Mouse (Mus musculus): ENCODE data around the gene Slc28a3. TPM values are rescaled to one million over a fixed set of nuclear protein-coding genes. Genes with fewer than 3 reads are reported as not detected.

Gene Slc28a3
- polyA plus RNA-seq, 1 experiment from 2014 or later, result 0.10 TPM

GRCm38 (mm10) chr13:58560497-58561138 is 50.1 kb downstream of the Slc28a3 start:
- Histone ChIP-seq H3K4me3 (replicated peaks) (no peak overlapping the region), H3K36me3 (no peaks in the 10 kb centered on the region), H3K27me3 (no peaks in the 10 kb centered on the region), H3K9ac (replicated peaks) (no peak overlapping the region), H3K9me3 (no peaks in the 10 kb centered on the region), H3K4me1 (replicated peaks) (0 out of 2 replicates have a peak, but pooled peaks cover 2% of the 10 kb centered on the region), H3K27ac (no peak overlapping the region), H3K4me2 (no peak overlapping the region)
- no peak for ATAC-seq (ENCODE audit: insufficient number of reproducible peaks, insufficient read depth, low FRiP score, low TSS enrichment, low read depth)
- WGBS, result 82% methylated on average over 15 of the region's 15 CpGs

GRCm38 (mm10) chr13:58558216-58558615 is 52.5 kb downstream of the Slc28a3 start:
- Histone ChIP-seq H3K9ac (replicated peaks) (no peak overlapping the region), H3K36me3 (no peaks in the 10 kb centered on the region), H3K9me3 (no peaks in the 10 kb centered on the region), H3K4me3 (replicated peaks) (no peak overlapping the region), H3K27me3 (no peaks in the 10 kb centered on the region), H3K4me1 (replicated peaks) (0 out of 2 replicates have a peak, but pooled peaks cover 5% of the 10 kb centered on the region), H3K4me2 (no peak overlapping the region), H3K27ac (no peak overlapping the region)
- ATAC-seq (ENCODE audit: insufficient number of reproducible peaks, insufficient read depth, low FRiP score, low TSS enrichment, low read depth), result no peak
- 76% methylated on average over 12 of the region's 12 CpGs for WGBS

- H3K4me2 ChIP-seq, result no peak overlapping the region
- H3K4me1 ChIP-seq (replicated peaks), result 0 out of 2 replicates have a peak, but pooled peaks cover 5% of the 10 kb centered on the region
- H3K9me3 ChIP-seq, result no peaks in the 10 kb centered on the region
- ATAC-seq (ENCODE audit: insufficient number of reproducible peaks, insufficient read depth, low FRiP score, low TSS enrichment, low read depth), result no peak
- H3K4me3 ChIP-seq (replicated peaks), result no peak overlapping the region
- H3K27me3 ChIP-seq, result no peaks in the 10 kb centered on the region
- no peaks in the 10 kb centered on the region for H3K36me3 ChIP-seq
- H3K9ac ChIP-seq (replicated peaks), result no peak overlapping the region
- WGBS, result 77% methylated on average over 1 of the region's 1 CpGs
- H3K27ac ChIP-seq, result no peak overlapping the region
These were observed 54.7 kb downstream of the Slc28a3 start for GRCm38 (mm10) chr13:58556018-58556417.

GRCm38 (mm10) chr13:58555561-58555960 is 55.1 kb downstream of the Slc28a3 start:
- Histone ChIP-seq H3K4me1 (replicated peaks) (0 out of 2 replicates have a peak, but pooled peaks cover 5% of the 10 kb centered on the region), H3K9ac (replicated peaks) (no peak overlapping the region), H3K27ac (no peak overlapping the region), H3K27me3 (no peaks in the 10 kb centered on the region), H3K4me2 (no peak overlapping the region), H3K4me3 (replicated peaks) (no peak overlapping the region), H3K9me3 (no peaks in the 10 kb centered on the region), H3K36me3 (no peaks in the 10 kb centered on the region)
- WGBS, result 19% methylated on average over 5 of the region's 5 CpGs
- no peak for ATAC-seq (ENCODE audit: insufficient number of reproducible peaks, insufficient read depth, low FRiP score, low TSS enrichment, low read depth)

GRCm38 (mm10) chr13:58551924-58552323 is 58.8 kb downstream of the Slc28a3 start:
- 84% methylated on average over 4 of the region's 4 CpGs for WGBS
- Histone ChIP-seq H3K9ac (replicated peaks) (no peak overlapping the region), H3K36me3 (no peaks in the 10 kb centered on the region), H3K27me3 (no peaks in the 10 kb centered on the region), H3K9me3 (no peaks in the 10 kb centered on the region), H3K27ac (no peak overlapping the region), H3K4me1 (replicated peaks) (peaks cover 10% of the 10 kb centered on the region; the same call in 1 of the 2 replicates), H3K4me2 (no peak overlapping the region), H3K4me3 (replicated peaks) (no peak overlapping the region)
- no peak for ATAC-seq (ENCODE audit: insufficient number of reproducible peaks, insufficient read depth, low FRiP score, low TSS enrichment, low read depth)

- 62% methylated on average over 7 of the region's 7 CpGs for WGBS
- H3K9me3 ChIP-seq, result no peaks in the 10 kb centered on the region
- no peak overlapping the region for H3K4me3 ChIP-seq (replicated peaks)
- H3K36me3 ChIP-seq, result no peaks in the 10 kb centered on the region
- H3K9ac ChIP-seq (replicated peaks), result no peak overlapping the region
- ATAC-seq (ENCODE audit: insufficient number of reproducible peaks, insufficient read depth, low FRiP score, low TSS enrichment, low read depth), result no peak
- H3K27me3 ChIP-seq, result 0 out of 2 replicates have a peak, but pooled peaks cover 5% of the 10 kb centered on the region
- H3K4me2 ChIP-seq, result no peak overlapping the region
- H3K27ac ChIP-seq, result peak overlapping the region; percentile 56; the same call in 1 of the 2 replicates
- peaks cover 13% of the 10 kb centered on the region; the same call in 1 of the 2 replicates for H3K4me1 ChIP-seq (replicated peaks)
These were observed 63.1 kb downstream of the Slc28a3 start for GRCm38 (mm10) chr13:58547570-58547969.

- Histone ChIP-seq H3K4me2 (no peak overlapping the region), H3K9me3 (no peaks in the 10 kb centered on the region), H3K4me3 (replicated peaks) (no peak overlapping the region), H3K4me1 (replicated peaks) (peaks cover 13% of the 10 kb centered on the region; the same call in 1 of the 2 replicates), H3K27me3 (0 out of 2 replicates have a peak, but pooled peaks cover 5% of the 10 kb centered on the region), H3K9ac (replicated peaks) (no peak overlapping the region), H3K36me3 (no peaks in the 10 kb centered on the region), H3K27ac (no peak overlapping the region)
- ATAC-seq (ENCODE audit: insufficient number of reproducible peaks, insufficient read depth, low FRiP score, low TSS enrichment, low read depth), result no peak
- 60% methylated on average over 12 of the region's 12 CpGs for WGBS
These were observed 66.8 kb downstream of the Slc28a3 start for GRCm38 (mm10) chr13:58543688-58544408.

GRCm38 (mm10) chr13:58543066-58543465 is 67.6 kb downstream of the Slc28a3 start:
- H3K4me2 ChIP-seq, result no peak overlapping the region
- 0 out of 2 replicates have a peak, but pooled peaks cover 5% of the 10 kb centered on the region for H3K27me3 ChIP-seq
- no peak for ATAC-seq (ENCODE audit: insufficient number of reproducible peaks, insufficient read depth, low FRiP score, low TSS enrichment, low read depth)
- H3K9ac ChIP-seq (replicated peaks), result no peak overlapping the region
- no peaks in the 10 kb centered on the region for H3K9me3 ChIP-seq
- no peak overlapping the region for H3K4me3 ChIP-seq (replicated peaks)
- WGBS, result 39% methylated on average over 7 of the region's 7 CpGs
- no peaks in the 10 kb centered on the region for H3K36me3 ChIP-seq
- peaks cover 7% of the 10 kb centered on the region; the same call in 1 of the 2 replicates for H3K4me1 ChIP-seq (replicated peaks)
- H3K27ac ChIP-seq, result no peak overlapping the region

GRCm38 (mm10) chr13:58542601-58543041 is 68.1 kb downstream of the Slc28a3 start:
- Histone ChIP-seq H3K9me3 (no peaks in the 10 kb centered on the region), H3K4me3 (replicated peaks) (no peak overlapping the region), H3K36me3 (no peaks in the 10 kb centered on the region), H3K4me1 (replicated peaks) (peaks cover 7% of the 10 kb centered on the region; the same call in 1 of the 2 replicates), H3K27me3 (0 out of 2 replicates have a peak, but pooled peaks cover 5% of the 10 kb centered on the region), H3K4me2 (no peak overlapping the region), H3K9ac (replicated peaks) (no peak overlapping the region), H3K27ac (no peak overlapping the region)
- ATAC-seq (ENCODE audit: insufficient number of reproducible peaks, insufficient read depth, low FRiP score, low TSS enrichment, low read depth), result no peak
- 83% methylated on average over 10 of the region's 10 CpGs for WGBS

- Histone ChIP-seq H3K27ac (no peak overlapping the region), H3K9ac (replicated peaks) (no peak overlapping the region), H3K4me3 (replicated peaks) (no peak overlapping the region), H3K36me3 (no peaks in the 10 kb centered on the region), H3K9me3 (no peaks in the 10 kb centered on the region), H3K4me2 (no peak overlapping the region), H3K4me1 (replicated peaks) (peaks cover 7% of the 10 kb centered on the region; the same call in 1 of the 2 replicates), H3K27me3 (0 out of 2 replicates have a peak, but pooled peaks cover 5% of the 10 kb centered on the region)
- 60% methylated on average over 8 of the region's 8 CpGs for WGBS
- ATAC-seq (ENCODE audit: insufficient number of reproducible peaks, insufficient read depth, low FRiP score, low TSS enrichment, low read depth), result no peak
These were observed 68.5 kb downstream of the Slc28a3 start for GRCm38 (mm10) chr13:58542167-58542566.

- Histone ChIP-seq H3K9ac (replicated peaks) (no peak overlapping the region), H3K27ac (no peak overlapping the region), H3K4me2 (no peak overlapping the region), H3K4me1 (replicated peaks) (peaks cover 7% of the 10 kb centered on the region; the same call in 1 of the 2 replicates), H3K4me3 (replicated peaks) (no peak overlapping the region), H3K9me3 (no peaks in the 10 kb centered on the region), H3K27me3 (0 out of 2 replicates have a peak, but pooled peaks cover 5% of the 10 kb centered on the region), H3K36me3 (no peaks in the 10 kb centered on the region)
- WGBS, result 74% methylated on average over 4 of the region's 4 CpGs
- ATAC-seq (ENCODE audit: insufficient number of reproducible peaks, insufficient read depth, low FRiP score, low TSS enrichment, low read depth), result no peak
These were observed 69.1 kb downstream of the Slc28a3 start for GRCm38 (mm10) chr13:58541620-58542019.

All from limb, embryonic 12.5 days (tissue).